Mouse (Mus musculus): ENCODE data around the gene Cyb5d1.

DNA sequence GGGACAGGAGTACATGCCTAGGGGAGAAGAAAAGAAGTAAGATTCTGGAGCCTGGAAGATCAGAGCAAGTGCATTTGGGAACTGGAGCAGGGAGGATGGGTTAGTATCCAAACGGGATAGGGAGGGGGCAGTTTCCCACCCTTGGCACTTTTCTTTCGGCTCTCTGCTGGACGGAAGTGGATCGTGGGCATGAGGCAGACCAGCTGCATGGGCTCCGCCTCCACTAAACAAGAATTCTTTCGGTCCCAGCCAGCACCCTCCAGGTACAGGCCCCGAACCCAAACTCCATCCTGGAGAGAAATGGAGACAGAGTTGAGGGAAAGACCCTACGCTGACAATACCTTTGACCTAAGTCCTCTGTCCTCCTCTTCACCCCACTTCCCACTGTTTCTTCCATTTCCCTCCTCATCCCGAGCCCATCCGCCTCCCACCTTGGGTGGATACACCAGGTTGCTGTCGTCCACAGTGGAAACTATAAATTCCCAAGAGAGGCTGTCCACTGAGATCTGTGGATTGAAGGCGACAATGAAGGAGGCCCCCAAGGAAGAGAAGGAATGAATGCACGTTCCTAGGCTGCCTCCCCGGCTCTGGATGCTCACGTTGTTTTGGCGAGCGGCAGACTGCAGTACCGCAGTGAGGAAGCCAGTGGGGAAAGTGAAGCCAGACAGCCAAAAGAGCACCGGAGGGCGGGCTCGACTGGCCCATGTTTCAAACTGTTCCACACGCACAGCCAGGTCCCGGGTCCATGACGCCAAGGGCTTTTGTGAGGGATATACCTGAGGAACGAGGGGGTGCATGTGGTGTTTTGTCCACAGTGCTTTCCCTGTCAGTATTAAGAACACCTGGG lies 25.9 kb upstream of the Cyb5d1 start:
- TF ChIP-seq EP300 (IDR thresholded peaks at IDR 0.05; ENCODE audit: low read depth), result no peak
- no peak for TF ChIP-seq CTCF (IDR thresholded peaks at IDR 0.05; ENCODE audit: low read depth)

Data from liver, embryonic 14.5 days (tissue).